Mouse (Mus musculus) E14TG2a.4 (cell line): Measurements from ENCODE around the gene Manba.

Experiments
- H3K27me3 ChIP-seq: 2 replicates; pipeline ENCODE4 v1.6.1; 2014; ENCODE audit warnings: low read length, control low read depth; ENCODE audit not compliant: insufficient read depth
- H3K36me3 ChIP-seq: 2 replicates; pipeline ENCODE4 v1.6.1; 2014; ENCODE audit warnings: low read length, control low read depth; ENCODE audit not compliant: insufficient read depth
- H3K4me1 ChIP-seq: replicated peaks from 2 replicates; pipeline ENCODE4 v1.6.1; 2014; ENCODE audit warnings: low read depth, low read length, control low read depth
- H3K4me3 ChIP-seq: replicated peaks from 2 replicates; pipeline ENCODE4 v1.5.1; 2014; ENCODE audit warnings: mild to moderate bottlenecking, low read length
- H3K9me3 ChIP-seq: 2 replicates; pipeline ENCODE4 v1.6.1; 2014; ENCODE audit warnings: low read length, control low read depth
- CTCF ChIP-seq: conservative IDR thresholded peaks from 2 replicates; pipeline ENCODE4 v1.5.1; 2014; ENCODE audit warnings: low read length
- NANOG ChIP-seq: IDR thresholded peaks from 2 replicates; pipeline ENCODE4 v1.6.1; 2014; ENCODE audit warnings: borderline replicate concordance, low read length, mixed read lengths
- POU5F1 ChIP-seq: IDR thresholded peaks from 2 replicates; pipeline ENCODE4 v1.6.1; 2014; ENCODE audit warnings: low read length, borderline replicate concordance

Manba gene

DNA sequence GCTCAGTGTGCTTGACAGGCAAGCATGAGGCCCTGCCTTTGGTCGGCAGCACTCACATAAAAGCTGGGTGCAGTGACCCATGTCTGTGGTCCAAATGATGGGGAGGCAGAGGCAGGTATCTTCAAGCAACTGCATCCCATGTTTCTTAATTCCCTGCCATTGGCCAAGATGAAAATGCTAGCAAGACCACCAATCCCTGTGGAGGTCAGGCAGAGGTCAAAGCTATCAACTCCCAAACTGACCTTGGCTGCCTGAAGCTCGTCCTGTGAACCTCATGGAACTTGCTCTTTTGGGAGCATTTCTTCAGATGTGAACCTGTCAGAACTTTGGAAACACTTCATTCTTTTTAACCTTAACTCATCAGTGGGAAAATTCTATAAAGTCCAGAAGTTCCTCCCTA is 46.4 kb downstream of the Manba start:
- peaks cover 29% of the 10 kb centered on the region for H3K36me3 ChIP-seq
- peaks cover 68% of the 10 kb centered on the region for H3K4me1 ChIP-seq
- H3K27me3 ChIP-seq: no peaks in the 10 kb centered on the region
- no peak for TF ChIP-seq CTCF
- TF ChIP-seq POU5F1: no peak
- no peaks in the 10 kb centered on the region for H3K9me3 ChIP-seq
- 0 out of 2 replicates have a peak overlapping the region, but pooled peaks have one; percentile 5 for H3K4me3 ChIP-seq

DNA sequence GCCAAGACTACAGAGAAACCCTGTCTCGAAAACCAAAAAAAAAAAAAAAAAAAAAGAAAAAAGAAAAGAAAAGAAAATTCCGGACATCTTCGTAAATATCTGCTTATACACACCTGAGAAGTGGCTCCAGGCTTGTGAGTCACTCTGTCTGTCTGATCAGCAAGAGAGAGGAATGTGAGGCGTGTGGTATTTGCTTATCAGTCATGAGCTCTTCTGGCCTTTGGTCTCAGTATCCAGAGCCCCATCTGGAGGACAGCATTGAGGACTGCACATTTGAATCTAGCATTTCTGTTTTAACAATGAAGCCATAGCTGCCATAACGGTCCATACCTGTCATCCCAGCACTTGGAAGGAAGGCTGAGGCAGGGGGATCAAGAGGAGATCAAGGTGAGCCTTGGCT is 48.7 kb downstream of the Manba start:
- peaks cover 14% of the 10 kb centered on the region for H3K36me3 ChIP-seq
- TF ChIP-seq POU5F1 (no peak), CTCF (no peak), NANOG (no peak)

DNA sequence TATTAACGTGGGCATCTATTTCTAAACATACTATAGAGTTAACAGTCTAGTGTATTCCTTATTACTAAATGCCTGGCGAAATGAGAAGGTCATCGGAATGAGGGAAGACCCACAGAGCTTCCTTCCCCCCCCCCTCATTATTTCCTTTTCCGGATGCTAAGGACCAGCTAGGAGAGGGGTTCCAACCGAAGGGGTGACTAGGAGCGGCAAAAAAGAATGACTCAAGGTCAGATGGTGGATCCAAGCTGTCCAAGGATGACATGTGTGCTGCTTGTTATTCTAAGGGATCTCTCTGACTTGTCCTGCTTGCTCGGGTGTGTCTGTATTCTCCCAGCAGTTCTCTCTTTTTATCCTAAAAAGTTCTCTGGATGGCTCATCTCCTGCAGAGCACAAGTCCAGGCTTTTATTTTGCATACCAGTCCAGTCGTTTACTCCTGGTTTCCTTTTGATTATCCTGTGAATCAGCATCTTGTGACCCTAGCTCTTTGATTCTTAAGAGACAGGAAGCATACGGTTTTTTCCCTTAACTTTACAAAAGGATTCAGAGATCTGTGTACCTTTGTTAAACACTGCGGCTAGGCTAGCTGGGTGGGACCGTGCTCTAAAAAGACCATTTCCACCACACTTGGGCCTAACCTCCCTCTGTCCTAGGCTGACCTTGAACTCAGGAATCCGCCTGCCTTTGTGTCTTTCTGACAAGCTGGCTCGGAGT is 61.0 kb downstream of the Manba start:
- TF ChIP-seq POU5F1 (peak; percentile 47; the same call in 1 of the 2 replicates), CTCF (no peak), NANOG (peak; percentile 97)
- peaks cover 8% of the 10 kb centered on the region for H3K9me3 ChIP-seq
- H3K4me1 ChIP-seq: peaks cover 76% of the 10 kb centered on the region

More for the DNA sequence above, 48.7 kb downstream of the Manba start:
- Histone ChIP-seq H3K4me3 (no peak overlapping the region), H3K27me3 (no peaks in the 10 kb centered on the region), H3K9me3 (no peaks in the 10 kb centered on the region), H3K4me1 (peaks cover 66% of the 10 kb centered on the region)

DNA sequence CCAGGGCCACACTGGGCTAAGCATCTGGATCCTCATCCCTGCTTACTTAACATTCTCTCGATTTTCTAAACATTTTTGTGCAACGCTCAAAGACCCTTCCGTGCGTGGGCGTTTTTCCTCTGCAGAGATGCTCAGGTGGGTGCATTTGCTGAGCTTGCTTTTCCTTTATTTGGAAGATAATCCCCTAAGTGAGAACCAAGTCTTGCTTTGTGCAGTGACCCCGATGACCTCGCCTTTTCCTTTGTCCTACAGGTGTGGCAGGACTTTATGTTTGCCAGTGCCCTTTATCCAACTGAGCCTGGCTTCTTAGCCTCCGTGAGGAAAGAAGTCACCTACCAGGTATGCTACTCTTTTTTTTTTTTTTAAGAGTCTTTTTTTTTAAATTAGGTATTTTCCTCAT is 61.9 kb downstream of the Manba start:
- TF ChIP-seq NANOG (peak; percentile 76; the same call in 1 of the 2 replicates), POU5F1 (no peak), CTCF (no peak)
- Histone ChIP-seq H3K4me3 (peak overlapping the region; percentile 67), H3K27me3 (no peaks in the 10 kb centered on the region), H3K36me3 (peaks cover 61% of the 10 kb centered on the region), H3K4me1 (peaks cover 74% of the 10 kb centered on the region), H3K9me3 (peaks cover 17% of the 10 kb centered on the region)

More for the DNA sequence above, 61.0 kb downstream of the Manba start:
- Histone ChIP-seq H3K36me3 (peaks cover 52% of the 10 kb centered on the region), H3K4me3 (peak overlapping the region; percentile 67; the same call in 1 of the 2 replicates), H3K27me3 (no peaks in the 10 kb centered on the region)

DNA sequence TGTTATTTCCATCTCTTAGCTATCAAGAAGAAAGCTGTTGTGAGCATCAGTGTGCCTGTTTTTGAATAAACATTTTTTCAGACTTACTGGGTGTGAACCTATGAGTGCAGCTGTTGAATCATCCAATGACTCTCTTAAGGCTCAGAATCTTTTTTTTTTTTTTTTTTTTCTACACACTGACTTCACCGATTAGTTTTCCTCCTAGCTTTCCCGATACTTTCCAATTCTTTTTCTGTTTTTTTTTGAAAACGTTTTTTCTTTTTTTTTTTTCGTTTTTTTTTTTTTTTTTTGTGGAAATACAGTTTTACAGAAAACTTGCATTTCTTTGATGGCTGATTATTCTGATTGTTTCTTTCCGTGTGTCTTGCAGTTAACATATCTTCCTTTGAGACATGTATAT is 67.5 kb downstream of the Manba start:
- no peak for TF ChIP-seq POU5F1
- TF ChIP-seq CTCF: no peak
- no peak for TF ChIP-seq NANOG

DNA sequence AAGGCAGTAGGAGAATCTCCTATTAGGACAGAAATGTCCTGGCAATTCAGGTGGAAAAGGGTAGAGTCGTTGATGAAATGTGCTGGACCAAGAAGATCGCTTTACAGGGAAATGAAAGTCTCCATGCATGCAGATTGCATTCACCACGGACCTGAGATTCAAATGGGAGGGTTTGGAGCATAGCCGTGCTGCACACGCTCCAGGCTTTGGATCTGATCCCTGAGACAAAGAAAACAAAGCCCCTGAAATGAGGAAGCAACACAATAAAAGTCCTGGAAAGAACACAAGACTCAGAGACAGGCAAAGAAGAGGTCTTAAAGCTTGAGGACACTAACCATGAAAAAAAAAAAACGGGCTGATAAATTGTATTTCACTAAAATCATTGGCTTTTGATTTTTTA is 69.8 kb downstream of the Manba start:
- Histone ChIP-seq H3K27me3 (no peaks in the 10 kb centered on the region), H3K4me1 (peaks cover 74% of the 10 kb centered on the region), H3K4me3 (peak overlapping the region; percentile 51; the same call in 1 of the 2 replicates), H3K36me3 (peaks cover 91% of the 10 kb centered on the region), H3K9me3 (peaks cover 27% of the 10 kb centered on the region)
- no peak for TF ChIP-seq POU5F1
- TF ChIP-seq CTCF: no peak
- TF ChIP-seq NANOG: no peak

More for the DNA sequence above, 67.5 kb downstream of the Manba start:
- H3K4me1 ChIP-seq: peaks cover 75% of the 10 kb centered on the region
- peaks cover 85% of the 10 kb centered on the region for H3K36me3 ChIP-seq
- peaks cover 27% of the 10 kb centered on the region for H3K9me3 ChIP-seq
- peak overlapping the region; percentile 75 for H3K4me3 ChIP-seq
- H3K27me3 ChIP-seq: no peaks in the 10 kb centered on the region

DNA sequence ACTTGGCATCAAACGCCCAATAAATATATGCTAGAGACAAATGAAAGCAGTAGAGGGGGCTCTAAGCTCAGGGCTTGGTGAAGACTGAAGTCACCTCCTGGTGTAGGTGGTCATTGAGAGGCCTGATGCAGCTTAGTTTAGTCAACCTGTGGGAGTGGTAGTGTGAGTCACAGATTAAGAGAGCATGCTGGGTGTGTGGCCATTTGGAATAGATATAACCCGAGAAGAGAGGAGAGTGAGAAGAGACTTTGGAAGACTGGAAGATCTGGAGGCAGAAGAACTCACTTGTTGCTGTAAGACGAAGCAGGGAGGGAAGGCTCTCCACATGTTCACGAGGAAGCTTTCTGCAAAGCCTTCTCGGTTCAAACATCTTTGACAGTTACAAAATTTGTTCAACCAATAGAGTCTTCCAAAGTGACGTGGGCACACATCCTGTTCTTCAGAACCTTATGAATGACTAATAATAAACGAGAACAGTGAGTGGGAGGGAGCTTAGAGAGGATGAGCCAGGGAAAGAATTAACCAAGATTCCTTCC is 70.7 kb downstream of the Manba start:
- TF ChIP-seq NANOG: no peak
- TF ChIP-seq POU5F1: no peak
- no peak for TF ChIP-seq CTCF
- peaks cover 76% of the 10 kb centered on the region for H3K4me1 ChIP-seq
- H3K9me3 ChIP-seq: peaks cover 20% of the 10 kb centered on the region
- H3K27me3 ChIP-seq: no peaks in the 10 kb centered on the region
- H3K36me3 ChIP-seq: peaks cover 92% of the 10 kb centered on the region
- H3K4me3 ChIP-seq: 0 out of 2 replicates have a peak overlapping the region, but pooled peaks have one; percentile 21

DNA sequence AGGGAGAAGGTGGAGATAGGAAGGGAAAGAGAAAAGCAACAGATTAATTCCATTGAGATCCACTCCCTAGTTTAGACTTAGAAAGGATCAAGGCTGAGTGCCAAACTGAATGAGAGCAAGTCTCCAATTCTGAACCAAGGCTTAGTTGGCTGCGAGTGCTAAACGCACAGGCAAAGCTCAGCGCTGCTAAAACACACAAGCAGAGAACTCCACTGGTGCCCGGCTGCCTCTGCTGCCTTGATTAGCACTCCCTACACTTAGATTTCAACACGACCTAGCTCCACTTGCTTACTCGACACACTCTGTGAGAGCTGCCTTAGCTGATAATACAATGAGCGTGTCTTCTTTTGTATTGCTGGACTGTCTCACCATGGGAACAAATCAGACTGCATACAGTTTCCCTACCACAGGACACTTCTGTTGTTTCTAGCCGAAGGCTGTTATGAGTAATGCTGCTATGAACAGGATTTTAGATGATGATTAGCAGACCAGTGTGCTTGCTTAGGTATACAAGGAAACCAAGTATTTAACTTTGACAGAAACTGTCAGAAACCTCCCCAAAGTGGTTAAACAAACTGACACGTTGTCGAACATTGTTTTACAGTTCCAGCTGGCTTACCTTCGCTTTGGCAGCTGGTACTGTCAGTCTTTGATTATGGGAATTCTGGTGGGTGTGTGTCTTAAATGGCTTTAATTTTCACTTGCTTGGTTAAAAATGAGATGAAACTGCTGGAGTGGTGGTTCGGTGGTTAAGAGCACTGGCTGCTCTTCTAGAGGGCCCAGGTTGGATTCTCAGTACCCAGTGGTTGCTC is 71.6 kb downstream of the Manba start:
- TF ChIP-seq CTCF (no peak), POU5F1 (no peak), NANOG (no peak)
- H3K36me3 ChIP-seq: peaks cover 88% of the 10 kb centered on the region
- H3K9me3 ChIP-seq: peaks cover 12% of the 10 kb centered on the region
- H3K4me3 ChIP-seq: no peak overlapping the region
- H3K27me3 ChIP-seq: no peaks in the 10 kb centered on the region
- peaks cover 78% of the 10 kb centered on the region for H3K4me1 ChIP-seq
